Mouse (Mus musculus) intestine, embryonic 15.5 days (tissue): Measurements from ENCODE around the gene Parp6. TPM values are rescaled to one million over a fixed set of nuclear protein-coding genes. Genes with fewer than 3 reads are reported as not detected.

Source experiments
- ATAC-seq: fragments of 200-750 bp; cut with Nextera tagmentation; 2 replicates; pipeline ENCODE4 v1.8.0; 2017; ENCODE audit warnings: moderate TSS enrichment, moderate library complexity
- H3K27ac ChIP-seq: fragments of 300-500 bp; sonication (generic); 2 replicates; pipeline ENCODE4 v1.5.1; 2015; ENCODE audit warnings: mild to moderate bottlenecking, inconsistent platforms
- H3K27me3 ChIP-seq: fragments of 300-500 bp; sonication (generic); replicated peaks from 2 replicates; pipeline ENCODE4 v1.6.1; 2015; ENCODE audit warnings: inconsistent platforms
- H3K36me3 ChIP-seq: fragments of 300-500 bp; sonication (generic); 2 replicates; pipeline ENCODE4 v1.6.1; 2015; ENCODE audit warnings: inconsistent platforms
- H3K4me1 ChIP-seq: fragments of 300-500 bp; sonication (generic); replicated peaks from 2 replicates; pipeline ENCODE4 v1.6.1; 2015; ENCODE audit warnings: inconsistent platforms
- H3K4me2 ChIP-seq: fragments of 300-500 bp; sonication (generic); replicated peaks from 2 replicates; pipeline ENCODE4 v1.6.1; 2015; ENCODE audit warnings: mild to moderate bottlenecking, inconsistent platforms
- H3K4me3 ChIP-seq: fragments of 300-500 bp; sonication (generic); replicated peaks from 2 replicates; pipeline ENCODE4 v1.5.1; 2015; ENCODE audit warnings: inconsistent platforms
- H3K9ac ChIP-seq: fragments of 300-500 bp; sonication (generic); 2 replicates; pipeline ENCODE4 v1.6.1; 2015; ENCODE audit warnings: inconsistent platforms
- H3K9me3 ChIP-seq: fragments of 300-500 bp; sonication (generic); 2 replicates; pipeline ENCODE4 v1.6.1; 2016; ENCODE audit warnings: inconsistent platforms
- WGBS: fragments of 180-500 bp; shearing (Covaris S2); methylation state at CpG from one replicate; pipeline ENCODE4 v1.1.7; 2015; 5-methylcytosine and 5-hydroxymethylcytosine counted together
- polyA plus RNA-seq: library from polyadenylated mRNA; unstranded; fragments of >200 nt; fragmentation: Nextera tagmentation; extraction: Ambion mirVana; gene quantifications from 2 replicates; pipeline ENCODE4 v1.2.1, GENCODE M21; 2015

Parp6 gene
- polyA plus RNA-seq, 1 experiment from 2014 or later = 23.3 TPM

- ATAC-seq = no peak
- H3K27me3 ChIP-seq = no peaks in the 10 kb centered on the region
- peak overlapping the region; percentile 84 for H3K9ac ChIP-seq
- H3K4me2 ChIP-seq = peak overlapping the region; percentile 64
- peaks cover 34% of the 10 kb centered on the region for H3K4me1 ChIP-seq
- H3K4me3 ChIP-seq = peak overlapping the region; percentile 78
- H3K27ac ChIP-seq = peak overlapping the region; percentile 97
- WGBS = 5% methylated on average over 4 of the region's 4 CpGs
- H3K36me3 ChIP-seq = no peaks in the 10 kb centered on the region
- no peaks in the 10 kb centered on the region for H3K9me3 ChIP-seq
These were observed 41.1 kb downstream of the Parp6 start for GRCm38 (mm10) chr9:59658146-59658545.

- Histone ChIP-seq H3K9ac (no peak overlapping the region; the same call in 1 of the 2 replicates), H3K4me2 (peak overlapping the region; percentile 64), H3K4me1 (peaks cover 44% of the 10 kb centered on the region), H3K36me3 (peaks cover 7% of the 10 kb centered on the region; the same call in 1 of the 2 replicates), H3K27me3 (no peaks in the 10 kb centered on the region), H3K27ac (peak overlapping the region; percentile 51; the same call in 1 of the 2 replicates), H3K4me3 (peak overlapping the region; percentile 9; the same call in 1 of the 2 replicates), H3K9me3 (no peaks in the 10 kb centered on the region)
- WGBS = 25% methylated on average over 14 of the region's 14 CpGs
- ATAC-seq = peak; percentile 27
These were observed 42.2 kb downstream of the Parp6 start for GRCm38 (mm10) chr9:59659036-59660026.

DNA sequence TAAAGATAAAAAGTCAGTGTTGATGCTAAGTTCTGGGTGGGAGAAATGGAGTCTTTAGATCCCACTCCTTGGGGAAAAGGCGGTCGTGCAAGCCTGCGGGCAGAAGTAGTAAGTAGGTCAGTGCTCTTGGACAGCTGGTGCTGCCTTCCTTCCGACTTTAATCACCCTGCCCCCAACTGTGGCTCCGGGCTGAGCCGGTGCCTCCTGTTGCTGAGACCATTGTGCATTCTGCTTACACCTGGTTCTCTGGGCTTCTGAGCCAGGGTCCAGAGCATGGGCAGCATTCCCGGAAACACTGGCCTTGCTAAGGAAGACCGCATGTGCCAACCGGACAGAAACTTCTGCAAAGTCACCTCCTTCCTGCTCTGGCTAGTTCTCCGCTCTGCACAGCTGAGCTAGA, 43.3 kb downstream of the Parp6 start:
- 52% methylated on average over 10 of the region's 10 CpGs for WGBS
- ATAC-seq = no peak
- Histone ChIP-seq H3K9ac (peak overlapping the region; percentile 2; the same call in 1 of the 2 replicates), H3K9me3 (no peaks in the 10 kb centered on the region), H3K36me3 (peaks cover 15% of the 10 kb centered on the region), H3K4me2 (peak overlapping the region; percentile 64), H3K27me3 (no peaks in the 10 kb centered on the region), H3K4me3 (0 out of 2 replicates have a peak overlapping the region, but pooled peaks have one; percentile 9), H3K4me1 (peaks cover 44% of the 10 kb centered on the region), H3K27ac (peak overlapping the region; percentile 45)

- Histone ChIP-seq H3K36me3 (peaks cover 22% of the 10 kb centered on the region), H3K9me3 (no peaks in the 10 kb centered on the region), H3K9ac (no peak overlapping the region), H3K4me3 (no peak overlapping the region), H3K27me3 (no peaks in the 10 kb centered on the region), H3K4me2 (peak overlapping the region; percentile 64; the same call in 1 of the 2 replicates), H3K4me1 (peaks cover 44% of the 10 kb centered on the region), H3K27ac (no peak overlapping the region)
- no peak for ATAC-seq
- WGBS = 53% methylated on average over 6 of the region's 6 CpGs
These were observed 44.4 kb downstream of the Parp6 start for GRCm38 (mm10) chr9:59661298-59661975.

DNA sequence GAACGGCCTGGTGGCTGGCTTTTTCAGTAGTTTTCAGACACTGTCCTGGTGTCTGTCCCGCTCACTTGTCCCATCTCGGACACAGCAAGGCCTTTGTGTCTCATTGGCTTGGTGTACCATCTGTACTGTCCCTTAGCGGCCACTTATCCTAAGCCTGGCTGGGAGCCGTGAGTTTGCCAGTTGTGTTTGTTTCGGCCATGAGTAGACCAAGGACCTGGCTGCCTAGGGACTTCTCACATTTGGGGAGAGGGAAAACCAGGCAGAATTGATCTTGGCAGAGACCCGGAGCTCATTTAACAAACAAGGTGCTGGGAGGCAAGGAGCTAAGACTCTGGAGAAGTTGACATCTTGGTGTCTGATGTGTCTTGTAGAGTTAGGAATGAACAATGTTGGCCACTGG, 46.1 kb downstream of the Parp6 start:
- Histone ChIP-seq H3K36me3 (peaks cover 32% of the 10 kb centered on the region), H3K4me2 (no peak overlapping the region), H3K9ac (no peak overlapping the region), H3K4me1 (peaks cover 39% of the 10 kb centered on the region), H3K9me3 (no peaks in the 10 kb centered on the region), H3K27ac (no peak overlapping the region), H3K4me3 (no peak overlapping the region), H3K27me3 (no peaks in the 10 kb centered on the region)
- ATAC-seq = no peak
- 83% methylated on average over 7 of the region's 7 CpGs for WGBS

GRCm38 (mm10) chr9:59663957-59664356, 46.9 kb downstream of the Parp6 start:
- Histone ChIP-seq H3K36me3 (peaks cover 32% of the 10 kb centered on the region), H3K4me3 (no peak overlapping the region), H3K27me3 (no peaks in the 10 kb centered on the region), H3K9me3 (no peaks in the 10 kb centered on the region), H3K4me2 (no peak overlapping the region; the same call in 1 of the 2 replicates), H3K27ac (no peak overlapping the region; the same call in 1 of the 2 replicates), H3K9ac (no peak overlapping the region), H3K4me1 (peaks cover 37% of the 10 kb centered on the region)
- WGBS = 52% methylated on average over 3 of the region's 3 CpGs
- no peak for ATAC-seq

DNA sequence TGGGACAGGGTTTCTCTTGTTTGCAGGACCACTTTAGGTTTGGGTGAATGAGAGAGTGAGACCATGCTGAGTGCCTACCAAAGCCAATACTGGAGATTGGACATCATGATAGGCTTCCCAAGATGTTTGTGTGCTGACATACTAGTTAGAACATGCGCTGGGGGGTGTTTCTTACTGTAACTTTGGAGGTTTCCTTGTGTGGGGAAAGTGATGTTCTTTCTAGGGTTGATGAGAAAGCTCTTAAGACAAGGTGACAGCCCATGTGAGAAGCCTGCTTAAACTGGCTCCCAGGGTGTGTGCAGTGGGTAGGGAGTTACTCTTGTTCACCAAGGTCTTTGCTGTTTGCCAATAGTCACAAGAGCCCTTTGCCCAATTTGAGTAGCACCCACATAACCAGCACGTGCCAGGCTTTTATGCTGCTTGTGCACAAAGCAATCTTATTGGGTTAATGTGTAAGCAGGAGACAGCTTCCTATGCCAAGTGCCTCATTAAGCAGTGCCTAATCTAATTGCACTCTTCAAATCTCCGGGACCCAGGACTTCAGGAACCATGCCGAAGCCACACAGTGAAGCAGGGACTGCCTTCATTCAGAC, 47.7 kb downstream of the Parp6 start:
- peaks cover 32% of the 10 kb centered on the region for H3K4me1 ChIP-seq
- H3K9ac ChIP-seq = no peak overlapping the region
- WGBS = 61% methylated on average over 4 of the region's 4 CpGs
- H3K27me3 ChIP-seq = no peaks in the 10 kb centered on the region
- no peak overlapping the region for H3K4me2 ChIP-seq
- no peak overlapping the region for H3K4me3 ChIP-seq
- H3K27ac ChIP-seq = no peak overlapping the region
- H3K36me3 ChIP-seq = peaks cover 32% of the 10 kb centered on the region
- ATAC-seq = no peak
- no peaks in the 10 kb centered on the region for H3K9me3 ChIP-seq

- Histone ChIP-seq H3K4me2 (no peak overlapping the region), H3K27me3 (no peaks in the 10 kb centered on the region), H3K36me3 (peaks cover 38% of the 10 kb centered on the region), H3K4me1 (peaks cover 22% of the 10 kb centered on the region), H3K9me3 (no peaks in the 10 kb centered on the region), H3K9ac (no peak overlapping the region), H3K27ac (no peak overlapping the region), H3K4me3 (no peak overlapping the region)
- no peak for ATAC-seq
- WGBS = 87% methylated on average over 8 of the region's 8 CpGs
These were observed 48.9 kb downstream of the Parp6 start for GRCm38 (mm10) chr9:59666016-59666415.

DNA sequence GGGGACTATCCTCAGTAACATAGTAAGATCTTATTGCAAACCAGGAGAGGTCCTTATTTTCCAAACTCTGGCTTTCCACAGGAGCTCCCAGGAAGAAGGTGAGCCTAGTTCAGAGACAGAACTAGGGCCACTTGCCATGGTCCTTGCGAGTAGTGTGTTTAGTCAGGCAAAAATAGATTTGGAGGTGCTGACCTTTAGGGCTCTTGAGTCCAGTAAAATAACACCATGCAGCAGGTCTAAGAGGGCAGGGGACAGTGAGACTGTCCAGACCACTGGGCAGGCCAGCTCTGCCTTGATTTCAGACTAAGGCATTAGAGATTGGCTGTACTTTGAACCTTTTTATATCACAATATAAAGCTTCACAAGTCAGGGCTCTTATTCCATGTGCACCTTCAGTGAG, 49.7 kb downstream of the Parp6 start:
- H3K27ac ChIP-seq = no peak overlapping the region
- 60% methylated on average over 1 of the region's 1 CpGs for WGBS
- H3K36me3 ChIP-seq = peaks cover 46% of the 10 kb centered on the region
- no peak overlapping the region for H3K9ac ChIP-seq
- no peak overlapping the region for H3K4me3 ChIP-seq
- H3K9me3 ChIP-seq = no peaks in the 10 kb centered on the region
- H3K4me1 ChIP-seq = peaks cover 14% of the 10 kb centered on the region
- H3K27me3 ChIP-seq = no peaks in the 10 kb centered on the region
- H3K4me2 ChIP-seq = no peak overlapping the region
- ATAC-seq = no peak

GRCm38 (mm10) chr9:59667250-59667649, 50.2 kb downstream of the Parp6 start:
- Histone ChIP-seq H3K9me3 (no peaks in the 10 kb centered on the region), H3K27ac (no peak overlapping the region), H3K9ac (no peak overlapping the region), H3K4me1 (peaks cover 13% of the 10 kb centered on the region; the same call in 1 of the 2 replicates), H3K27me3 (no peaks in the 10 kb centered on the region), H3K4me2 (no peak overlapping the region), H3K36me3 (peaks cover 49% of the 10 kb centered on the region), H3K4me3 (no peak overlapping the region)
- WGBS = 48% methylated on average over 4 of the region's 4 CpGs
- no peak for ATAC-seq

GRCm38 (mm10) chr9:59667904-59668303, 50.8 kb downstream of the Parp6 start:
- peaks cover 56% of the 10 kb centered on the region for H3K36me3 ChIP-seq
- WGBS = 58% methylated on average over 6 of the region's 6 CpGs
- no peak for ATAC-seq

GRCm38 (mm10) chr9:59668473-59668872, 51.4 kb downstream of the Parp6 start:
- no peak overlapping the region for H3K9ac ChIP-seq
- peaks cover 61% of the 10 kb centered on the region for H3K36me3 ChIP-seq
- H3K9me3 ChIP-seq = no peaks in the 10 kb centered on the region
- no peak for ATAC-seq
- H3K4me2 ChIP-seq = no peak overlapping the region
- no peaks in the 10 kb centered on the region for H3K27me3 ChIP-seq
- H3K27ac ChIP-seq = no peak overlapping the region
- 87% methylated on average over 7 of the region's 7 CpGs for WGBS
- H3K4me3 ChIP-seq = no peak overlapping the region
- H3K4me1 ChIP-seq = peaks cover 8% of the 10 kb centered on the region; the same call in 1 of the 2 replicates

More at GRCm38 (mm10) chr9:59667904-59668303, 50.8 kb downstream of the Parp6 start:
- no peak overlapping the region for H3K9ac ChIP-seq
- H3K27me3 ChIP-seq = no peaks in the 10 kb centered on the region
- H3K4me1 ChIP-seq = peaks cover 13% of the 10 kb centered on the region; the same call in 1 of the 2 replicates
- no peak overlapping the region for H3K27ac ChIP-seq
- H3K9me3 ChIP-seq = no peaks in the 10 kb centered on the region
- no peak overlapping the region for H3K4me2 ChIP-seq
- H3K4me3 ChIP-seq = no peak overlapping the region
